Mouse (Mus musculus) G1E (cell line): ENCODE results near the gene Tnfrsf21.

Source experiments
- CTCF ChIP-seq: IDR thresholded peaks from 2 replicates; pipeline ENCODE4 v1.5.1; 2012; ENCODE audit warnings: low read depth, low read length, inconsistent platforms, mixed read lengths
- GATA1 ChIP-seq: IDR thresholded peaks from 2 replicates; pipeline ENCODE4 v1.6.1; 2012; ENCODE audit warnings: borderline replicate concordance, low read length, inconsistent platforms, mixed read lengths
- GATA2 ChIP-seq: IDR thresholded peaks from 2 replicates; pipeline ENCODE4 v1.6.1; 2012; ENCODE audit warnings: low read depth, low read length, inconsistent platforms, borderline replicate concordance
- TAL1 ChIP-seq: conservative IDR thresholded peaks from 2 replicates; pipeline ENCODE4 v1.6.1; 2012; ENCODE audit warnings: low read depth, low read length, inconsistent platforms, mixed read lengths

- no peak for TF ChIP-seq CTCF
- TF ChIP-seq TAL1 = no peak
- TF ChIP-seq GATA2 = no peak
- TF ChIP-seq GATA1 = no peak
Measured at GRCm38 (mm10) chr17:43012718-43013117, 3.6 kb upstream of the Tnfrsf21 start.
